Mouse (Mus musculus): ENCODE measurements around the gene Zmiz1.

- TF ChIP-seq CTCF (IDR thresholded peaks at IDR 0.05; ENCODE audit: control insufficient read depth, insufficient read depth, insufficient read length): no peak
- TF ChIP-seq MYOG (IDR thresholded peaks at IDR 0.05; ENCODE audit: control insufficient read depth, extremely low read depth, insufficient read length): no peak
These were observed 234.4 kb downstream of the Zmiz1 start for GRCm38 (mm10) chr14:25693271-25693887.

Measured in C2C12 (cell line).